Mouse (Mus musculus): Measurements from ENCODE around the gene Igf1r. TPM values are rescaled to one million over a fixed set of nuclear protein-coding genes. Genes with fewer than 3 reads are reported as not detected.

Gene Igf1r
- polyA plus RNA-seq, 1 experiment from 2014 or later, result 34.7 TPM

Other genes starting within 250 kb of the Igf1r start
- gene Synm, start 193.1 kb upstream of the Igf1r start, polyA plus RNA-seq (2016; fragmentation: Nextera tagmentation; extraction: Ambion mirVana), result 12.0 and 14.7 TPM in 2 replicates